Mouse (Mus musculus): Measurements from ENCODE around the gene Ndufa11. TPM values are rescaled to one million over a fixed set of nuclear protein-coding genes. Genes with fewer than 3 reads are reported as not detected.

The Ndufa11 gene
- polyA plus RNA-seq, 1 experiment from 2014 or later = 281 TPM

- Histone ChIP-seq H3K4me1 (ENCODE audit: insufficient read depth) (peaks cover 3% of the 10 kb centered on the region; the same call in 1 of the 2 replicates), H3K4me2 (ENCODE audit: low read depth, low read length) (no peak overlapping the region), H3K4me3 (ENCODE audit: low read depth, low read length) (no peak overlapping the region), H3K9me3 (ENCODE audit: low read length) (no peaks in the 10 kb centered on the region), H3K36me3 (replicated peaks; ENCODE audit: insufficient read depth, low read length) (peaks cover 9% of the 10 kb centered on the region; the same call in 1 of the 2 replicates), H3K27me3 (ENCODE audit: insufficient read depth, low read length) (peaks cover 6% of the 10 kb centered on the region; the same call in 1 of the 2 replicates), H3K27ac (ENCODE audit: low read depth) (no peak overlapping the region), H3K9ac (replicated peaks) (no peak overlapping the region)
- no peak for DNase-seq
- TF ChIP-seq CTCF (IDR thresholded peaks at IDR 0.05; ENCODE audit: low read depth) = no peak
- TF ChIP-seq EP300 (IDR thresholded peaks at IDR 0.05; ENCODE audit: low read depth) = no peak
- whole genome bisulfite sequencing (ENCODE audit: insufficient replicate concordance) = 25% methylated on average over 7 of the region's 7 CpGs
- ATAC-seq = no peak
Measured at GRCm38 (mm10) chr17:56727029-56727649, 9.6 kb downstream of the Ndufa11 start.

GRCm38 (mm10) chr17:56727659-56728058 lies 10.1 kb downstream of the Ndufa11 start:
- no peak overlapping the region for H3K4me3 ChIP-seq (ENCODE audit: low read depth, low read length)
- no peak overlapping the region for H3K9ac ChIP-seq (replicated peaks)
- DNase-seq (no peak), ATAC-seq (no peak)
- H3K27ac ChIP-seq (ENCODE audit: low read depth) = no peak overlapping the region
- 10% methylated on average over 12 of the region's 12 CpGs for WGBS (ENCODE audit: insufficient replicate concordance)
- peaks cover 3% of the 10 kb centered on the region; the same call in 1 of the 2 replicates for H3K4me1 ChIP-seq (ENCODE audit: insufficient read depth)
- peaks cover 5% of the 10 kb centered on the region; the same call in 1 of the 2 replicates for H3K36me3 ChIP-seq (replicated peaks; ENCODE audit: insufficient read depth, low read length)
- H3K9me3 ChIP-seq (ENCODE audit: low read length) = no peaks in the 10 kb centered on the region
- TF ChIP-seq CTCF (IDR thresholded peaks at IDR 0.05; ENCODE audit: low read depth) (no peak), EP300 (IDR thresholded peaks at IDR 0.05; ENCODE audit: low read depth) (no peak)
- H3K27me3 ChIP-seq (ENCODE audit: insufficient read depth, low read length) = peaks cover 6% of the 10 kb centered on the region; the same call in 1 of the 2 replicates
- no peak overlapping the region for H3K4me2 ChIP-seq (ENCODE audit: low read depth, low read length)

GRCm38 (mm10) chr17:56728117-56728516 lies 10.6 kb downstream of the Ndufa11 start:
- H3K4me3 ChIP-seq (ENCODE audit: low read depth, low read length) = no peak overlapping the region
- no peak overlapping the region for H3K4me2 ChIP-seq (ENCODE audit: low read depth, low read length)
- 16% methylated on average over 12 of the region's 12 CpGs for WGBS (ENCODE audit: insufficient replicate concordance)
- peaks cover 6% of the 10 kb centered on the region; the same call in 1 of the 2 replicates for H3K27me3 ChIP-seq (ENCODE audit: insufficient read depth, low read length)
- peaks cover under 1% of the 10 kb centered on the region; the same call in 1 of the 2 replicates for H3K36me3 ChIP-seq (replicated peaks; ENCODE audit: insufficient read depth, low read length)
- H3K4me1 ChIP-seq (ENCODE audit: insufficient read depth) = peaks cover 3% of the 10 kb centered on the region; the same call in 1 of the 2 replicates
- no peak overlapping the region for H3K27ac ChIP-seq (ENCODE audit: low read depth)
- TF ChIP-seq EP300 (IDR thresholded peaks at IDR 0.05; ENCODE audit: low read depth) = no peak
- no peak for DNase-seq
- no peaks in the 10 kb centered on the region for H3K9me3 ChIP-seq (ENCODE audit: low read length)
- ATAC-seq = no peak
- no peak overlapping the region for H3K9ac ChIP-seq (replicated peaks)

- Histone ChIP-seq H3K36me3 (replicated peaks; ENCODE audit: insufficient read depth, low read length) (no peaks in the 10 kb centered on the region), H3K9ac (replicated peaks) (no peak overlapping the region), H3K4me3 (ENCODE audit: low read depth, low read length) (no peak overlapping the region), H3K9me3 (ENCODE audit: low read length) (no peaks in the 10 kb centered on the region), H3K4me2 (ENCODE audit: low read depth, low read length) (no peak overlapping the region), H3K4me1 (ENCODE audit: insufficient read depth) (peaks cover 3% of the 10 kb centered on the region; the same call in 1 of the 2 replicates), H3K27me3 (ENCODE audit: insufficient read depth, low read length) (peaks cover 6% of the 10 kb centered on the region; the same call in 1 of the 2 replicates), H3K27ac (ENCODE audit: low read depth) (no peak overlapping the region)
- ATAC-seq (no peak), DNase-seq (no peak)
- whole genome bisulfite sequencing (ENCODE audit: insufficient replicate concordance) = 62% methylated on average over 6 of the region's 6 CpGs
- no peak for TF ChIP-seq CTCF (IDR thresholded peaks at IDR 0.05; ENCODE audit: low read depth)
- no peak for TF ChIP-seq EP300 (IDR thresholded peaks at IDR 0.05; ENCODE audit: low read depth)
Measured at GRCm38 (mm10) chr17:56729151-56729550, 11.6 kb downstream of the Ndufa11 start.

- Histone ChIP-seq H3K36me3 (replicated peaks; ENCODE audit: insufficient read depth, low read length) (no peaks in the 10 kb centered on the region), H3K4me3 (ENCODE audit: low read depth, low read length) (no peak overlapping the region), H3K27me3 (ENCODE audit: insufficient read depth, low read length) (peaks cover 6% of the 10 kb centered on the region; the same call in 1 of the 2 replicates), H3K9ac (replicated peaks) (no peak overlapping the region), H3K4me1 (ENCODE audit: insufficient read depth) (peaks cover 3% of the 10 kb centered on the region; the same call in 1 of the 2 replicates), H3K27ac (ENCODE audit: low read depth) (no peak overlapping the region), H3K4me2 (ENCODE audit: low read depth, low read length) (no peak overlapping the region), H3K9me3 (ENCODE audit: low read length) (no peaks in the 10 kb centered on the region)
- 80% methylated on average over 2 of the region's 2 CpGs for WGBS (ENCODE audit: insufficient replicate concordance)
- ATAC-seq (no peak), DNase-seq (no peak)
- no peak for TF ChIP-seq CTCF (IDR thresholded peaks at IDR 0.05; ENCODE audit: low read depth)
Measured at GRCm38 (mm10) chr17:56729656-56730055, 12.1 kb downstream of the Ndufa11 start.

- H3K4me3 ChIP-seq (ENCODE audit: low read depth, low read length) = no peak overlapping the region
- H3K4me1 ChIP-seq (ENCODE audit: insufficient read depth) = no peaks in the 10 kb centered on the region
- H3K36me3 ChIP-seq (replicated peaks; ENCODE audit: insufficient read depth, low read length) = no peaks in the 10 kb centered on the region
- 39% methylated on average over 8 of the region's 8 CpGs for WGBS (ENCODE audit: insufficient replicate concordance)
- no peak for ATAC-seq
- DNase-seq = no peak
- H3K9me3 ChIP-seq (ENCODE audit: low read length) = no peaks in the 10 kb centered on the region
- H3K27me3 ChIP-seq (ENCODE audit: insufficient read depth, low read length) = no peaks in the 10 kb centered on the region
- TF ChIP-seq CTCF (IDR thresholded peaks at IDR 0.05; ENCODE audit: low read depth) (peak; percentile 69), EP300 (IDR thresholded peaks at IDR 0.05; ENCODE audit: low read depth) (no peak)
- no peak overlapping the region for H3K9ac ChIP-seq (replicated peaks)
- H3K4me2 ChIP-seq (ENCODE audit: low read depth, low read length) = no peak overlapping the region
- no peak overlapping the region for H3K27ac ChIP-seq (ENCODE audit: low read depth)
Measured at GRCm38 (mm10) chr17:56736534-56736933, 19.0 kb downstream of the Ndufa11 start.
